Mouse (Mus musculus): ENCODE results near the gene Slain2.

- TF ChIP-seq CTCF (IDR thresholded peaks at IDR 0.05) (no peak), POLR2A (IDR thresholded peaks at IDR 0.05; ENCODE audit: insufficient read depth, low read depth, low read length) (no peak), EP300 (IDR thresholded peaks at IDR 0.05; ENCODE audit: insufficient read depth, low read depth, low read length) (no peak)
Measured at GRCm38 (mm10) chr5:72927074-72927473, 13.0 kb downstream of the Slain2 start.
